Mouse (Mus musculus) heart, postnatal 36 days (tissue): ENCODE results near the gene Bnip2. TPM values are rescaled to one million over a fixed set of nuclear protein-coding genes. Genes with fewer than 3 reads are reported as not detected.
A peak's percentile ranks its signal among the peaks of the same experiment; 100 is the strongest.

ENCODE experiments used
- DNase-seq, 2 experiments: peaks; one replicate each; pipeline ENCODE4 v3.0.0; 2021 to 2022
- intact Hi-C: fragments of 180-260 bp; cut with DNase I; formaldehyde crosslinking; loops from one replicate; pipeline ENCODE4 v1.15.1; 2025
- total RNA-seq, 2 experiments: library from RNA; stranded (reverse); gene quantifications; 2 replicates each; pipeline ENCODE4 v1.2.3; 2021

The Bnip2 gene
- total RNA-seq, 2 experiments from 2014 or later: 88.7 to 105 TPM

DNA sequence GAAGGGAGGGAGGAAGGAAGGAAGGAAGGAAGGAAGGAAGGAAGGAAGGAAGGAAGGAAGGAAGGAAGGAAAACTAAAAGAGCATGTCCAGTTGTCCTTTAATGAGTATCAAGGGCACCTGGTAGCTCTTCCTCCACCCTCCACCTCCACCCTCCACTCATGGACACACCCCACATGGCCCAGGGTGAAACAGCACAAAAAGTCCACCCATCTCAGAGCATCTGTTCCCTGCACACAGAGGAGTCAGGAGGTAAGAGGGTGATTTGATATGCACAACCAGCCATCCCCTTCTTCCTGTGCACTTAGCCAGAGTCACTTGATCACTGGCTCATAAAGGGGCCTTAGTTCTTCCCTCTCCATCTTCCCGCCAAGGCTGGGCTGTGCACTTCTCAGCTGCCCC is 53.7 kb downstream of the Bnip2 start:
- intact Hi-C loops: no loop called here
- no peak for DNase-seq

DNA sequence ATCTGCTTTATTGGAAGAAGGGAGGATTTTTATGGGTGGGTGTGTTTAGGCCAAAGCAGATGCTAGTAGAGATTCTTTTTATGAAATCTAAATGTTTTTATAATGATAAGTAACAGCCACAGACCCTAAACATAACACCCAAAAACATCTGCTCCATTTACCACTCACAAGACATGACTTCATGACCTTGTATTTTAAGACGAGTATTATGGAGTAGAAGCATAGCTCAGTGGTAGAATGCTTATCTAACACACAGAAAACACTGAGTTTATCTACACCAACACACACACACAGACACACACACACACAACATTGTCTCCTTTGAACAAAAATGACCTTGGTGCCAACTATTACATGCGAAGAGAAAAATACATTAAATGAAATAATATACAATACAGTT is 55.6 kb downstream of the Bnip2 start:
- intact Hi-C loops: no loop called here
- DNase-seq: no peak

DNA sequence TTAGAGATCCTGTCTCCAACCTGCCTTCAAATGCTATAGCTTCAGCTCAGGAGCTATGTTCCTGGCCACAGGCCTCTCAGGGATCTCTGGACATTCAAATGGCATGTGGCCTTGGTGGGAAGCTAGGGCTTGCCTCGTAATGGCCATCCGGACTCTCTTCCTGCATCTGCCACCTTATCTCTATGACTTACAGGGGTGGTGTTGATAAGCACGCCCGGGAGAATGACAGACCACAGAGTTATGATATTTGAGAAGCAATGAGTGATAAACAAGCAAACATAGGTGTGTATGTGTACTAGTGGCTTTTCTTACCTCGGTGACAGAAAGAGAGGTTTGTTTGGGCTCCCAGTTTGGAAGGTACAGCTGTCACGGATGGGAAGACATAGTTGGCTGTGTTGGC is 57.0 kb downstream of the Bnip2 start:
- no peak for DNase-seq
- intact Hi-C loops: no loop called here

DNA sequence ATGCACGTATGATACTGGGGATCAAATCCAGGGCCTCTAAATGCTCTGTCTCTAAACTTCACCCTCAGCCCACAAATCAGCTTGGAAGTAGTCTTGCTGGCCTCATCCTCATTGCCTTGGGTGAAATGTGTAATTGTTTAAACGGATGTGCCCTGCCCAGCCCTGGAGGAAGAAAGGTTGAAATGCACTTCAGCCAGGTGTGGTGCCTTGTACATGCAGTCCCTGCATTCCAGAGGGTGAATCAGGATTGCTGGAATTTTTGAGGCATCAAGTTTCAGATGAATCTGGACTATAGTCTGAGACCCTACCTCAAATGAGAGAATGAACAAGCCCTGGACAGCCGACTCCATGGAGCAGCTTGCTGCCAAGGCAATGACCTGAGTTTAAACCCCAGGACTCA is 58.6 kb downstream of the Bnip2 start:
- no peak for DNase-seq
- intact Hi-C loops: no loop called here

DNA sequence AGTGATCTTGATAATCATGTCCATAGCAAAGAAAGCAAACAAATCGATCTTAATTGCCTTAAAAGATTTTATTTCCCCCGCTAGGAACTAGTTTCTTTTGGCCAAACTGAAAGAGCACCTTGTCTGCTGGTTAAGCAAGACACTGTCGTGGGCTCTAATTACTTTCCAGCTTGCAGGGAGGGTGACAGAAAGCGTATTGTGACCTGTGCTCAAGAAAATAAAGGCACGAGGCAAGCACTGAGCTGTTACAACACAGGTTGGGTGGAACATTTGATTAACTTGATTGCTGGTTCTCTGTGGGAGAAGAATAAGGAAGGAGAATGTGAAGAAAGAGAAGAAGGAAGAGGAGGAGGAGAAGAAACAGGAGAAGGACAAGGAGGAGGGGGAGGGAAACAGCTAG is 59.0 kb downstream of the Bnip2 start:
- no peak for DNase-seq
- intact Hi-C loops: no loop called here

DNA sequence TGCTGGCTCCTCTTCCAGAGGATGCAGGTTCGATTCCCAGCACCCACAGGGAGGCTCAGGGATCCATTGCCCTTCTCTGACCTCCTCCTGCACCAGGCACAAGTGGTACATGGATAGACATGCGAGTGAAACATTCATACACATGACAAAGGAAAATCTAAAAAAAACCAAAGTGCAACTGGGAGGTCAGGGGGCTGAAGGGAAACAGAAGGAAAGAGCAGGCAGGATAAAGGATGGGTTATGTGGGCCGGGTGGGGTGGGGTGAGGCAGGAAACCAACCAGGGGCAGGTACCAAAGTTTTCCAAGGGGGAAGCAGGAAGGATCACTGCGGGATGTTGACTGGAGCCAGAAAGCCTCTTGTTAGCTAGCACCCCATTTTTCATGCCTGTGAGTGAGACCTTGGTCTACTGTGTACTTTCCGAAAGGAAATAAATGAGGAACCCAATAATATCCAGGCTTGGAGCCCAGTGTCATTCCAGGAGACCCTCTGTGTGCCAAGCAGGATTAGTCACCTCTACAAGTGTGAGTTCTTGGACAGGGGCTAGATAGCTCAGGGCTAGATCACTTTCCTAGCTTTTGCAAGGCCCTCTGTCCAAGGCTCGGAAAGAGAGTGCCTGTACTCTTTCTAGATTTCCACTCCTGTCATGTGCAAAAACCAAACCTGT is 59.6 kb downstream of the Bnip2 start:
- intact Hi-C loops: no loop called here
- DNase-seq: peak; percentile 66 to 70

DNA sequence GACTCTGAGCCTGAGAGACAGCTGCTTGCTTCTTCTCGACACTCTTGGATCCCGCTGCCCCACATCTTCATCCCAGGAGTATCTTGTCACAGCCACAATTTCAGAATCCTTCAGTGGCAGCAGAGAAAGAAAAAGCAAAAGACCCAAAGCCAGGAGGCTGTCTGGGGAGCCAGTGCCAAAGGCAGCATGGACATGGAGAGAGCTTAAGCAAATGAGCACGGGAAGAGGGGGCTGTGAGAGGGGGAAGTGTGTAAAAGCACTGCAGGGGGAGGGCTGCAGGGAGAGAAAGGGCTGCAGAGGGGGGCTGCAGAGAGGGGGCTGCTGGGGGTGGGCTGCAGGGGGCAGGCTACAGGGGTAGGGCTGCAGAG is 60.1 kb downstream of the Bnip2 start:
- intact Hi-C loops: no loop called here
- DNase-seq: no peak

DNA sequence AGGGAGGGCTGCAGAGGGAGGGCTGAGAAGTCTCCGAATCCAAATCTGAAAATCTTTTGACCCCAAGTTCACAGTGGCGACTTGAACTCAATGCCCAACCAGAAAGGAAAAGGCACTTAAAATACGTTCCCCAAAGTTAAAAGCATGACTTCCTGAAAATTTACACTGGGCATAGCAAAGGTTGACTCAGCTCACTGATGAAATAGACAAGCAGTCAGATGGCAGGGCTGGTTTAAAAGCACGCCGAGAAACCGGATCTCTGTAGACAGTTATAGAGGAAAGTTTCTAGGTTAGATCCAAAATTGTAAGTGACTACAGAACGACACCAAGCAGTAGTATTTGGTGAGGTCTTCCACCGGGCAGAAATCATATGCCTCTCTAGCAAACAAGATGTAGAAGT is 60.6 kb downstream of the Bnip2 start:
- intact Hi-C loops: no loop called here
- no peak for DNase-seq

DNA sequence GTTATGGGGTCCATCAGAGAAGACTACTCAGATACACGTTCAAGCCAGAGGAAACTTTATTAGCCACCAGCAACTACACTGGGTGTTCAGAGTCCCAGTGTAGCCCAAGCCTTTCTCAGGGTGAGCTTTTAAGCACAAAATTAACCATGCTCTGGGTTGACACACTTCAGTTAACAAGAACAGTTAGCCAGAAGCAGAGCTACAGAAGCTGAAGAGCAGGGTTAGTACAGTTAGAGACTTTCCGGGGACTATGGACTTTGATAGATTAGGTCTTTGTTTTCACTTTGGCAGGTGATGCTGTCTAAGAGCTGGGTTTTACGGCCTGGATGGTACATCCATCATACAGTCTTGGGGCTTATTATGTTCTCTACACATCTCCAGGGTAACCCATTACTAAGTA is 63.5 kb downstream of the Bnip2 start:
- no peak for DNase-seq
- intact Hi-C loops: no loop called here

DNA sequence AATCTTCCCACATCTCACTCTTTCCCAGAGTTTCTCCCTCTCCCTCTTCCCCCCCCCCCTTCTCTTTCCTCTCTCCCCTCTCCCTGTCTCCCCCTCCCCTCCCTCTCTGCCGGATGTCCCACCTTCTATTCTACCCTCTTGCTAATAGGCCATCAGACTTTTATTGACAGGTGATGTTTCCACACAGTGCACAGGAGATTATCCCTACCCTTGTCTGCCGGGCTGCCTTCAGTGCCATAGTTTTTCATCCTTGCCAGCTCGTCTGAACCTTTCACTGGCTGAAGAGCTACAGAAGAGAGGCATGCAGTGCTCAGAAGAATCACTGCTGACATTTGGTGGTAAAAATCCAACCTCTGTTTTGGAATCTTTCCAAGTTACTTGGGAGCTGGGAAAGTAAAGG is 64.1 kb downstream of the Bnip2 start:
- intact Hi-C loops: no loop called here
- DNase-seq: no peak

Other genes with a start within 250 kb of the Bnip2 start
- not detected for gene Foxb1, start 228.5 kb upstream of the Bnip2 start, total RNA-seq
- gene Gtf2a2, start 23.1 kb downstream of the Bnip2 start, total RNA-seq: 10 to 100 TPM; 56.6 to 58.5 TPM
- not detected for gene Gcnt3, start 48.6 kb downstream of the Bnip2 start, total RNA-seq
- gene Fam81a, start 153.1 kb downstream of the Bnip2 start, total RNA-seq: 10 to 100 TPM; 32.8 to 37.8 TPM
- 10 to 100 TPM in 1 of 2 experiments, 1 to 10 TPM in 1; 8.6 to 10.2 TPM for gene Myo1e, start 217.9 kb downstream of the Bnip2 start, total RNA-seq